Mouse (Mus musculus) heart, postnatal 0 days (tissue): ENCODE results near the gene Birc7. TPM values are rescaled to one million over a fixed set of nuclear protein-coding genes. Genes with fewer than 3 reads are reported as not detected.

ENCODE experiments used
- ATAC-seq: fragments of 200-750 bp; cut with Nextera tagmentation; 2 replicates; pipeline ENCODE4 v1.8.0; 2017; ENCODE audit warnings: low read depth, moderate number of reproducible peaks, moderate library complexity; ENCODE audit not compliant: insufficient read depth
- DNase-seq: peaks from one replicate; pipeline ENCODE4 v3.0.0-alpha.2; 2016; ENCODE audit warnings: low spot score
- H3K27ac ChIP-seq: fragments of 300-500 bp; sonication (generic); 2 replicates; pipeline ENCODE4 v1.5.1; 2014; ENCODE audit warnings: low read depth, mild to moderate bottlenecking
- H3K27me3 ChIP-seq: fragments of 300-500 bp; sonication (generic); 2 replicates; pipeline ENCODE4 v1.6.1; 2014; ENCODE audit warnings: low read length, mixed read lengths; ENCODE audit not compliant: control insufficient read depth, insufficient read depth
- H3K36me3 ChIP-seq: fragments of 300-500 bp; sonication (generic); replicated peaks from 2 replicates; pipeline ENCODE4 v1.6.1; 2014; ENCODE audit warnings: low read length, mixed read lengths; ENCODE audit not compliant: control insufficient read depth, insufficient read depth
- H3K4me1 ChIP-seq: fragments of 300-500 bp; sonication (generic); 2 replicates; pipeline ENCODE4 v1.6.1; 2014; ENCODE audit warnings: antibody characterized with exemption; ENCODE audit not compliant: control insufficient read depth, insufficient read depth
- H3K4me2 ChIP-seq: fragments of 300-500 bp; sonication (generic); 2 replicates; pipeline ENCODE4 v1.6.1; 2014; ENCODE audit warnings: low read depth, mild to moderate bottlenecking, low read length, moderate library complexity
- H3K4me3 ChIP-seq: fragments of 300-500 bp; sonication (generic); 2 replicates; pipeline ENCODE4 v1.5.1; 2014; ENCODE audit warnings: low read depth, low read length
- H3K9ac ChIP-seq: fragments of 300-500 bp; sonication (generic); replicated peaks from 2 replicates; pipeline ENCODE4 v1.6.1; 2014; ENCODE audit warnings: low read depth, low read length, mixed read lengths
- H3K9me3 ChIP-seq: fragments of 300-500 bp; sonication (generic); replicated peaks from 2 replicates; pipeline ENCODE4 v1.6.1; 2016; ENCODE audit warnings: low read length; ENCODE audit not compliant: control insufficient read depth
- CTCF ChIP-seq: IDR thresholded peaks from 2 replicates; pipeline ENCODE4 v1.5.1; 2016; ENCODE audit warnings: antibody characterized with exemption, control low read depth, low read depth
- EP300 ChIP-seq: IDR thresholded peaks from 2 replicates; pipeline ENCODE4 v1.6.1; 2016; ENCODE audit warnings: antibody characterized with exemption, low read depth
- WGBS: fragments of 180-500 bp; shearing (Covaris S2); extraction: QIAGEN DNeasy Blood & Tissue Kit; methylation state at CpG from one replicate; pipeline ENCODE4 v1.1.7; 2014; 5-methylcytosine and 5-hydroxymethylcytosine counted together
- polyA plus RNA-seq: library from polyadenylated mRNA; unstranded; fragments of >200 nt; fragmentation: Nextera tagmentation; extraction: Ambion mirVana; gene quantifications from 2 replicates; pipeline ENCODE4 v1.2.1, GENCODE M21; 2015
- total RNA-seq: library from RNA; depleted of rRNA; stranded (reverse); fragments of >200 nt; gene quantifications from 2 replicates; pipeline ENCODE4 v1.2.3, GENCODE M21; 2014; ENCODE audit warnings: low replicate concordance

Gene Birc7
- total and polyA plus RNA-seq, 2 experiments from 2014 or later: 0.10 to 0.84 TPM

GRCm38 (mm10) chr2:180893537-180894028 is 35.2 kb upstream of the Birc7 start:
- TF ChIP-seq CTCF: no peak
- no peak for TF ChIP-seq EP300
- WGBS: 1% methylated on average over 37 of the region's 50 CpGs
- ATAC-seq (no peak), DNase-seq (no peak)
- Histone ChIP-seq H3K9ac (no peak overlapping the region), H3K27ac (no peak overlapping the region), H3K9me3 (no peaks in the 10 kb centered on the region), H3K4me3 (peak overlapping the region; percentile 54), H3K36me3 (no peaks in the 10 kb centered on the region), H3K27me3 (peaks cover 91% of the 10 kb centered on the region), H3K4me2 (peak overlapping the region; percentile 74), H3K4me1 (no peaks in the 10 kb centered on the region)

- no peak for TF ChIP-seq CTCF
- no peak for TF ChIP-seq EP300
- Histone ChIP-seq H3K4me2 (peak overlapping the region; percentile 74), H3K4me1 (no peaks in the 10 kb centered on the region), H3K27me3 (peaks cover 85% of the 10 kb centered on the region), H3K4me3 (peak overlapping the region; percentile 54), H3K36me3 (no peaks in the 10 kb centered on the region), H3K27ac (no peak overlapping the region), H3K9ac (no peak overlapping the region), H3K9me3 (no peaks in the 10 kb centered on the region)
- WGBS: under 1% methylated on average over 56 of the region's 57 CpGs
- DNase-seq: no peak
- peak; percentile 28; the same call in 1 of the 2 replicates for ATAC-seq
Observed at GRCm38 (mm10) chr2:180894029-180894623, 34.7 kb upstream of the Birc7 start.

- Histone ChIP-seq H3K27ac (no peak overlapping the region), H3K9ac (no peak overlapping the region), H3K4me2 (no peak overlapping the region), H3K36me3 (no peaks in the 10 kb centered on the region), H3K9me3 (no peaks in the 10 kb centered on the region), H3K27me3 (peaks cover 79% of the 10 kb centered on the region), H3K4me1 (no peaks in the 10 kb centered on the region), H3K4me3 (peak overlapping the region; percentile 54; the same call in 1 of the 2 replicates)
- TF ChIP-seq EP300: no peak
- peak; percentile 65 for TF ChIP-seq CTCF
- ATAC-seq: peak; percentile 40; the same call in 1 of the 2 replicates
- DNase-seq: peak; percentile 46
- WGBS: 2% methylated on average over 13 of the region's 13 CpGs
Observed at GRCm38 (mm10) chr2:180894734-180895133, 34.1 kb upstream of the Birc7 start.

- ATAC-seq (no peak), DNase-seq (no peak)
- no peaks in the 10 kb centered on the region for H3K9me3 ChIP-seq
- H3K4me2 ChIP-seq: no peak overlapping the region
- peaks cover 73% of the 10 kb centered on the region for H3K27me3 ChIP-seq
- no peaks in the 10 kb centered on the region for H3K36me3 ChIP-seq
- no peak for TF ChIP-seq EP300
- TF ChIP-seq CTCF: no peak
- no peak overlapping the region for H3K9ac ChIP-seq
- 70% methylated on average over 3 of the region's 3 CpGs for WGBS
- no peaks in the 10 kb centered on the region for H3K4me1 ChIP-seq
- H3K27ac ChIP-seq: no peak overlapping the region
- no peak overlapping the region for H3K4me3 ChIP-seq
Observed at GRCm38 (mm10) chr2:180895321-180895720, 33.5 kb upstream of the Birc7 start.

GRCm38 (mm10) chr2:180895837-180896525 is 32.8 kb upstream of the Birc7 start:
- Histone ChIP-seq H3K9ac (no peak overlapping the region), H3K4me2 (no peak overlapping the region), H3K4me3 (no peak overlapping the region), H3K36me3 (no peaks in the 10 kb centered on the region), H3K9me3 (no peaks in the 10 kb centered on the region), H3K27me3 (peaks cover 67% of the 10 kb centered on the region), H3K27ac (no peak overlapping the region), H3K4me1 (no peaks in the 10 kb centered on the region)
- DNase-seq (no peak), ATAC-seq (no peak)
- 62% methylated on average over 11 of the region's 11 CpGs for WGBS
- TF ChIP-seq EP300 (no peak), CTCF (no peak)
